Mouse (Mus musculus) cerebellum, adult (tissue): ENCODE data around the gene Nr2c2ap.
A peak's percentile ranks its signal among the peaks of the same experiment; 100 is the strongest.

ENCODE experiments used
- ATAC-seq: cut with Nextera tagmentation; 2 replicates; pipeline ENCODE4 v1.9.2; 2017; ENCODE audit warnings: mild to moderate bottlenecking, moderate library complexity, mixed read lengths; ENCODE audit not compliant: insufficient number of reproducible peaks, low FRiP score, low TSS enrichment

Nr2c2ap gene

GRCm38 (mm10) chr8:70118726-70119700 is 12.1 kb upstream of the Nr2c2ap start:
- ATAC-seq: no peak

- peak; percentile 89 for ATAC-seq
These were observed 10.5 kb upstream of the Nr2c2ap start, which contains the start of gene Ncan for GRCm38 (mm10) chr8:70120667-70121066. Gene Ncan, minus strand, starts transcription at chr8:70120873.

GRCm38 (mm10) chr8:70122863-70123262 is 8.3 kb upstream of the Nr2c2ap start:
- no peak for ATAC-seq

GRCm38 (mm10) chr8:70124992-70125391 is 6.1 kb upstream of the Nr2c2ap start:
- no peak for ATAC-seq

- ATAC-seq: no peak
These were observed 2.7 kb upstream of the Nr2c2ap start for GRCm38 (mm10) chr8:70128435-70128834.

GRCm38 (mm10) chr8:70129309-70129952 is 1.7 kb upstream of the Nr2c2ap start:
- no peak for ATAC-seq

GRCm38 (mm10) chr8:70130066-70130465 is 1.1 kb upstream of the Nr2c2ap start:
- no peak for ATAC-seq

- no peak for ATAC-seq
These were observed 3.0 kb downstream of the Nr2c2ap start for GRCm38 (mm10) chr8:70134086-70134485.

- ATAC-seq: no peak
These were observed 3.8 kb downstream of the Nr2c2ap start for GRCm38 (mm10) chr8:70134931-70135330.

GRCm38 (mm10) chr8:70136591-70136990 is 5.5 kb downstream of the Nr2c2ap start:
- ATAC-seq: no peak

GRCm38 (mm10) chr8:70137890-70138289 is 6.8 kb downstream of the Nr2c2ap start:
- ATAC-seq: no peak

GRCm38 (mm10) chr8:70139026-70139857 is 8.1 kb downstream of the Nr2c2ap start, which contains the start of the genes Rfxank, Borcs8 and Mef2b:
Gene Rfxank, minus strand, starts transcription at chr8:70139154.
Gene Borcs8, plus strand, starts transcription at chr8:70139499.
Gene Mef2b, plus strand, starts transcription at chr8:70139711.
- ATAC-seq: peak; percentile 91

GRCm38 (mm10) chr8:70139981-70140380 is 8.8 kb downstream of the Nr2c2ap start:
- no peak for ATAC-seq

GRCm38 (mm10) chr8:70147678-70148607 is 16.8 kb downstream of the Nr2c2ap start:
- ATAC-seq: no peak

GRCm38 (mm10) chr8:70150158-70150557 is 19.0 kb downstream of the Nr2c2ap start:
- ATAC-seq: no peak

GRCm38 (mm10) chr8:70152537-70153257 is 21.6 kb downstream of the Nr2c2ap start:
- ATAC-seq: no peak

- ATAC-seq: no peak
These were observed 26.2 kb downstream of the Nr2c2ap start for GRCm38 (mm10) chr8:70157240-70157800.
